Mouse (Mus musculus) midbrain, embryonic 11.5 days (tissue): ENCODE data around the gene Sh2b3. TPM values are rescaled to one million over a fixed set of nuclear protein-coding genes. Genes with fewer than 3 reads are reported as not detected.

ENCODE experiments used
- ATAC-seq: fragments of 200-750 bp; cut with Nextera tagmentation; 2 replicates; pipeline ENCODE4 v1.8.0; 2017; ENCODE audit warnings: moderate TSS enrichment, moderate library complexity; ENCODE audit not compliant: low FRiP score
- DNase-seq: peaks from one replicate; pipeline ENCODE4 v3.0.0; 2015; ENCODE audit warnings: low spot score; ENCODE audit errors: missing footprints
- H3K27ac ChIP-seq: fragments of 300-500 bp; sonication (generic); 2 replicates; pipeline ENCODE4 v1.5.1; 2014; ENCODE audit warnings: low read depth, low read length
- H3K27me3 ChIP-seq: fragments of 300-500 bp; sonication (generic); 2 replicates; pipeline ENCODE4 v1.6.1; 2014; ENCODE audit warnings: mild to moderate bottlenecking, low read length, moderate library complexity, mixed read lengths; ENCODE audit not compliant: control insufficient read depth, insufficient read depth
- H3K36me3 ChIP-seq: fragments of 300-500 bp; sonication (generic); 2 replicates; pipeline ENCODE4 v1.6.1; 2014; ENCODE audit warnings: mild to moderate bottlenecking, low read length, moderate library complexity, mixed read lengths; ENCODE audit not compliant: control insufficient read depth, insufficient read depth
- H3K4me1 ChIP-seq: fragments of 300-500 bp; sonication (generic); 2 replicates; pipeline ENCODE4 v1.6.1; 2014; ENCODE audit warnings: low read length; ENCODE audit not compliant: control insufficient read depth, insufficient read depth
- H3K4me2 ChIP-seq: fragments of 300-500 bp; sonication (generic); 2 replicates; pipeline ENCODE4 v1.6.1; 2014; ENCODE audit warnings: mild to moderate bottlenecking, moderate library complexity
- H3K4me3 ChIP-seq: fragments of 300-500 bp; sonication (generic); 2 replicates; pipeline ENCODE4 v1.5.1; 2014; ENCODE audit warnings: low read depth, low read length
- H3K9ac ChIP-seq: fragments of 300-500 bp; sonication (generic); 2 replicates; pipeline ENCODE4 v1.6.1; 2014; ENCODE audit warnings: low read length
- H3K9me3 ChIP-seq: fragments of 300-500 bp; sonication (generic); 2 replicates; pipeline ENCODE4 v1.6.1; 2016; ENCODE audit warnings: low read length; ENCODE audit not compliant: control insufficient read depth
- WGBS: fragments of 180-500 bp; shearing (Covaris S2); extraction: QIAGEN DNeasy Blood & Tissue Kit; methylation state at CpG from one replicate; pipeline ENCODE4 v1.1.7; 2014; 5-methylcytosine and 5-hydroxymethylcytosine counted together
- polyA plus RNA-seq: library from polyadenylated mRNA; unstranded; fragments of >200 nt; fragmentation: Nextera tagmentation; extraction: Ambion mirVana; gene quantifications from 2 replicates; pipeline ENCODE4 v1.2.1, GENCODE M21; 2014

Gene Sh2b3
- polyA plus RNA-seq, 1 experiment from 2014 or later = 9.4 TPM

DNA sequence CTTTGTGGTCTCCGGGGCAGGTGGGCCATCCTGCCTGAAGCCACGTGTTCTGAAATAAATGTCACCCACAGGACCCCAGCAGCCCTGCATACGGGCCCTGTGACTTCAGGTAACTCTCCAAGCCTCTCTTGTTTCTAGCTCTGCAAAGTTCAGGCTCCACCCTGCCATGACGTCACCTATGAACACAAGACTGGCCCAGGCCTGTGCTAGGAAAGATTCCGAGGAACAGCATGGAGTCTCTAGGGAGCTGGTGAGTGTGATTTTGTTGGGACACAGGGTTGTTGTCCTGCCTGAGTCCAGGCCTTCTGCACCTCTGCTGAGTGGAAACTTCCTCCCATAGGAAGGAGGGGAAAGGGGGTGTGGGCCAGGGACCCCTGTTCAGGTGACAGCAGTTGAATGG lies 30.5 kb upstream of the Sh2b3 start:
- Histone ChIP-seq H3K4me2 (no peak overlapping the region), H3K36me3 (no peaks in the 10 kb centered on the region), H3K27ac (no peak overlapping the region), H3K9ac (no peak overlapping the region), H3K4me3 (no peak overlapping the region), H3K9me3 (no peaks in the 10 kb centered on the region), H3K27me3 (no peaks in the 10 kb centered on the region), H3K4me1 (peaks cover 3% of the 10 kb centered on the region; the same call in 1 of the 2 replicates)
- ATAC-seq (no peak), DNase-seq (no peak)
- WGBS = 76% methylated on average over 5 of the region's 5 CpGs

DNA sequence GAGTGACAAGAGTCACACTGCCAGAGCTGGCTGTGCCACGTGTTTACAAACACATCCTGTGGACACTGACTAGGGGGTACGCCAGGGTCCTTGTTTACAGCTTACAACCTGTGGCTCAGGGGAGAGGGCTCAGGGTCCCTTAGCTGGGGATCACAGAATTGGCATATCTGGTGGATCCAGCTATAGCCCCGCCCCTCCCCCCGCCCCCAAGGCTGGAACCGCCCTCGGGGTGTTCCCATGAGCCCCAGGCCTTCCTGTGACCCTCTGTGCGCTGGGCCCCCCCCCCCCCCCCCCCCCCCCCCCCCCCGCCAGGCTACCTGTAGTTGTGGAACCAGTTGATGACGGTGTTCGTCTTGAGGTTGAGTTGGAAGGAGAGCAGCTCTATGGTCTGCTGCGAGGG lies 26.9 kb upstream of the Sh2b3 start:
- peaks cover 4% of the 10 kb centered on the region; the same call in 1 of the 2 replicates for H3K36me3 ChIP-seq
- no peak overlapping the region for H3K9ac ChIP-seq
- H3K9me3 ChIP-seq = peaks cover 6% of the 10 kb centered on the region
- 7% methylated on average over 8 of the region's 11 CpGs for WGBS
- DNase-seq (no peak), ATAC-seq (no peak)
- no peak overlapping the region for H3K27ac ChIP-seq
- H3K27me3 ChIP-seq = no peaks in the 10 kb centered on the region
- no peak overlapping the region for H3K4me3 ChIP-seq
- peaks cover 3% of the 10 kb centered on the region; the same call in 1 of the 2 replicates for H3K4me1 ChIP-seq
- H3K4me2 ChIP-seq = 0 out of 2 replicates have a peak overlapping the region, but pooled peaks have one; percentile 19

DNA sequence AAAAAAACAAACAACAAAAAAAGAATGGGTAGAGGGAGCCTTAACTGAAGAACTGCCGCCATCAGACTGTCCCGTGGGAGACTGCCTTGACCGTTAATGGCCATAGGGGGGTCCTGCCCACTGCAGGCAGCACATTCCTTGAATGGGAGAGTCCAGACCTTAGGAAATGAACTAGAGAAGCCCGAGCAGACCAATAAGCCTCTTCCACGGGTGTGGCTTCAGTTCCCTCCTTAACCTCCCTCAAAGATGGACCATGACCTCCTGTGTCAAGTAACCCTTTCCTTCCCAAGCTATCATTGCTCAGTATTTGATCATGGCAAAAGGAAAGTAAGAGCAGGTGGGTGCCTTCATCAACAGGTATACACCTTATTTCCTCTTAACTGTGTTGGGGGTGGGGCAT lies 24.5 kb upstream of the Sh2b3 start:
- ATAC-seq (no peak), DNase-seq (no peak)
- peaks cover 3% of the 10 kb centered on the region; the same call in 1 of the 2 replicates for H3K4me1 ChIP-seq
- peaks cover 4% of the 10 kb centered on the region; the same call in 1 of the 2 replicates for H3K36me3 ChIP-seq
- H3K4me2 ChIP-seq = no peak overlapping the region
- no peak overlapping the region for H3K4me3 ChIP-seq
- H3K9me3 ChIP-seq = peaks cover 6% of the 10 kb centered on the region
- H3K9ac ChIP-seq = no peak overlapping the region
- H3K27me3 ChIP-seq = no peaks in the 10 kb centered on the region
- H3K27ac ChIP-seq = no peak overlapping the region
- WGBS = 68% methylated on average over 5 of the region's 5 CpGs

DNA sequence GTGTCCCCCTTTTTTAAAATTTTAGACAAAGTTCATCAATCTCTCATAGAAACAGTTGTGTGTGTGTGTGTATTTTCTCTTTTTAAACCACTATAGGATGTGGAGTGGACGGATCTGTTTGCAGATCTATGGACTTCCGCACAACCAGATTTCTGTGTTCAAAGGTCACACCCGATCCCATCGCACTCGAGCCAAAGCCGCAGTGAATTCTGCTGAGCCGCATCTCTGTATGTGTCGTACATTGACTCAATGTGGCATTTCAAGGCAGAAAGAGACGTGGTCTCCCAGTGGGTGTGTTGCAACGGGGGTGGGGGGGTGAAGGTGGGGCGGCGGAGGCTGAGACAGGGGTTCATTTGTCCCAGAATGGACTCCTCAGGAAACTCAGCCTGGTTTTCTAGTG lies 21.0 kb upstream of the Sh2b3 start:
- H3K4me1 ChIP-seq = peaks cover 3% of the 10 kb centered on the region
- H3K27me3 ChIP-seq = no peaks in the 10 kb centered on the region
- H3K9ac ChIP-seq = no peak overlapping the region
- peaks cover 4% of the 10 kb centered on the region for H3K36me3 ChIP-seq
- no peak overlapping the region for H3K4me3 ChIP-seq
- H3K9me3 ChIP-seq = peaks cover 6% of the 10 kb centered on the region
- DNase-seq = peak; percentile 54
- no peak overlapping the region for H3K4me2 ChIP-seq
- ATAC-seq = no peak
- no peak overlapping the region for H3K27ac ChIP-seq
- 90% methylated on average over 12 of the region's 12 CpGs for WGBS

DNA sequence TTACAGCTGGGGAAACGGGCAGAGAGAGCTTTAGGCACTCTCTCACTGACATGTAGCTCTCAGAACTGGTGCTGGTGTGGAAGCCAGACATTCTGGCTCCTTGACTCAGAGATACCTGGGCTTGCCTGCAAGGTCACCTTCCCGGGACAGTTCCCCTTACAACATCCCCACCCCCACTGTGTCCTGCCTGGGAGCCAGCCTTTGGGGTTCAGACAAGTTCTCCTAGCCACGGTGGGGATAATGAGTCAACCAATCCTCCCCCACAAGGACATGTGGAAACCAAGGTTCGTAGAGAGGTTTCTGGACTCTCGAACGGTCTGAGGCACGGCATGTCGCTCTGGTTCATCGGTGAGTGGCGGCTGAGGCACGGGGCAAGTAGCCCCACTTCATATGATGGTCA lies 19.3 kb upstream of the Sh2b3 start:
- 88% methylated on average over 11 of the region's 11 CpGs for WGBS
- H3K27ac ChIP-seq = no peak overlapping the region
- DNase-seq (no peak), ATAC-seq (no peak)
- peaks cover 11% of the 10 kb centered on the region for H3K36me3 ChIP-seq
- H3K9me3 ChIP-seq = peaks cover 6% of the 10 kb centered on the region
- no peak overlapping the region for H3K4me3 ChIP-seq
- no peak overlapping the region for H3K9ac ChIP-seq
- H3K27me3 ChIP-seq = no peaks in the 10 kb centered on the region
- peaks cover 3% of the 10 kb centered on the region for H3K4me1 ChIP-seq
- H3K4me2 ChIP-seq = no peak overlapping the region

DNA sequence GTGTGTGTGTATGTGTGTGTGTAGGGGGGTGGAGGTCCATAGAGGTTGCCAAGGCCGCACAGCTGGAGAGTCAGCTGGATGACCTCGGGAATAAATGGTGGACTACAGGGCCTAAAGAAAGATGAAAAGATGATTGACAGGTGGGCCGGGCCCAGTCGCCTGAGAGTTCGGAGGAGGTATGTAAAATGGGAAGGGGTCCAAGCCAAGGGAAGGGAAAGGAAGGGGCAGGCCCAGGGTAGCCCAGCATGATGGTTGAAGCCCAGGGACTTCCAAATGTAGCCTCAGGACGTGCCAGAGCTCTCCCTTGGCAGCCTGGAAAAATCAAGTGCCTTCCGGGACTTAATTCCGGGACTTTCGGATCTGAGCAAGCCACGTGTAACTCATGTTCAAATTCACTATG lies 17.3 kb upstream of the Sh2b3 start:
- Histone ChIP-seq H3K9me3 (no peaks in the 10 kb centered on the region), H3K4me2 (no peak overlapping the region), H3K27ac (no peak overlapping the region; the same call in 1 of the 2 replicates), H3K36me3 (peaks cover 8% of the 10 kb centered on the region; the same call in 1 of the 2 replicates), H3K4me1 (peaks cover 15% of the 10 kb centered on the region), H3K27me3 (no peaks in the 10 kb centered on the region), H3K4me3 (no peak overlapping the region), H3K9ac (no peak overlapping the region)
- ATAC-seq (no peak), DNase-seq (no peak)
- 64% methylated on average over 10 of the region's 10 CpGs for WGBS

DNA sequence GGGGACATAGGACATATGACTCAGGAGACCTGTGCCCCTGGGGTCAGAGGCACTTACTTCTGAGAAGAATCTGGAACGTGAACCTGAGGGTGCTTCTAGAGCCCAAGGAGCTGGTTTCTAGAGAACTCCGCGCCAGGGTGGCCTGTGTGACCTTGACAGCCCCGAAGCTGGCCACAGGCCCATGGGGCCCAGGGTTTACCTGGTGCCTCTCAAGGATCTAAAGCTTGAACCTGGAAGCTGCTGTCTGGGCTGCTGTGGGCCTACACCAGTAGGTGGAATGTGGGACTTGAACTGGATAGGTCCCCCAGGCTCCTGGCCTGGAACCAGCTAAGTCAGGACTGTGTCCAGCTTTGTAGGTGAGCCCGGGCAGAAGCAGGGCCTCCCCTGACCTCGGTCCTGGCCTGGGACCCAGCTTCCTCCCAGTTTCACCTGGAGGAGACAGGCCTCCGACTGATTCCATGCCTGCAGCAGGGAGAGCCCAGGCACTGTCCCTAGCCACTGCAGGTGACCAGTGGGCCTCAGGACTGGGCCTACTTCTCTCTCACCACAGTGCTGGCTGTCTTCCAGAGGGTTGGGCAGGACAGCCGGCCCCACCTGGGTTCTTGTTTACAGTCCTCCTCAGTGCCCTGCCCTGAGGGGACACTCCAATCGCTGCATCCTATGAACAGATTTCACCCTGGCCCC lies 16.1 kb upstream of the Sh2b3 start:
- Histone ChIP-seq H3K9me3 (no peaks in the 10 kb centered on the region), H3K4me2 (no peak overlapping the region), H3K9ac (no peak overlapping the region), H3K36me3 (peaks cover 8% of the 10 kb centered on the region; the same call in 1 of the 2 replicates), H3K4me3 (no peak overlapping the region), H3K27me3 (no peaks in the 10 kb centered on the region), H3K27ac (no peak overlapping the region), H3K4me1 (peaks cover 18% of the 10 kb centered on the region)
- ATAC-seq (no peak), DNase-seq (no peak)
- WGBS = 91% methylated on average over 9 of the region's 9 CpGs

DNA sequence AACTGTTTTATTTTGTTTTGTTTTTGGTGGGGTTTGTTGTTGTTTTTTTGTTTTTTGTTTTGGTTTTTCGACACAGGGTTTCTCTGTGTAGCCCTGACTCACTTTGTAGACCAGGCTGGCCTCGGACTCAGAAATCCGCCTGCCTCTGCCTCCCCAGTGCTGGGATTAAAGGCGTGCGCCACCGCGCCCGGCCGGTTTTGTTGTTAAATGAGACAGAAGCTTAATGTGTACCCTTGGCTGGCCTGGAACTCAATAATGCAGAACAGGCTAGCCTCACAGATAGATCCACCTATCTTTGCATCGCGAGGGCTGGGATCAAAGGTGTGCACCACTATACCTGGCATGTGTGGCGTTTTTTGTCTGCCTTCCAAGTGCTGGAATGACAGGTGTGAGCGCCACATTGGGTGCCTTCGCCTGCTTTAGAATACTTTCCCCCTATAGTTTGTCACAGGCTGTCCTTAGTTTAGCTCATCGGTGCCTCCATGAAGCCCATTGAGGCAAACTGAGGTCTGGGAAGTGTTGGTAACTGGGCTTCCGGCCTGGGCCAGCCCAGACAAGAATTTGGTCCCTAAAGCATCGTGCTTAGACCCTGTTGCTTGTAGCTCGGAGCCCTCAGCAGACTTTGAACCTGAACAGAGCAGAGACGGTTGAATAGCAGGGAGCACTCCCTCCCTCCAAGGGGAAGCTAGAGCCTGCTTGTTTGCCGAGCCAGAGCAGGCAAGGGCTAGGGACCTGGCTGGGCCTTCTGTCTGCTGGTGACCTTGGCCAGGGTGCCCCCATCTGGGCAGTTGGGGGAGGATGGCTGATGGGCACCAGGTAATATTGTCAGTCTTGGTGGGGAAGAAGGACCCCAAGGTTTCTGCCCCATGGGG lies 12.3 kb upstream of the Sh2b3 start:
- Histone ChIP-seq H3K4me1 (peaks cover 17% of the 10 kb centered on the region), H3K27me3 (no peaks in the 10 kb centered on the region), H3K36me3 (peaks cover 8% of the 10 kb centered on the region; the same call in 1 of the 2 replicates), H3K9ac (peak overlapping the region; percentile 93), H3K4me2 (peak overlapping the region; percentile 56), H3K4me3 (peak overlapping the region; percentile 84), H3K9me3 (no peaks in the 10 kb centered on the region), H3K27ac (no peak overlapping the region)
- ATAC-seq (no peak), DNase-seq (no peak)
- WGBS = 43% methylated on average over 20 of the region's 20 CpGs

DNA sequence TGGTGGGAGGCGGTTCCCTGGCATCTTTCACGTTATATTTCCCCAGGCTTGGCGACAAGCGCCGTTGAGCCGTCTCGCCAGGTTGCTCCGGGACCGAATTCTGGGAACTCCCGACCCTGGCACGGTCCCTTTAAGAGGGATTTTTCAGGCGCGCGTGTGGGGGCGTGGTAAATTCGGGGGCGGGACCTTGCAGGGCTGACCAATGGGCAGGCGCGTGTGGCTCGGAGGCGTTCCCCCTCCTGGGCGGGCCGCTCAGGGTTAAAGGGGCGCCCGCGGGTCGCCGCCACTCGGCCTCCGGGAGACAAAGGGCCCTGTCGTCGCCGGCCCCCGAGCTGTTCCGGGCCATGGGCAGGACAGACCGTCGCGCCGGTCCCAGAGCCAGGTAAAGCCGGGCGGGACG lies 11.3 kb upstream of the Sh2b3 start, which contains the start of gene Pheta1:
Gene Pheta1, plus strand, starts transcription at position 242 of the 400 bp plus-strand sequence.
- Histone ChIP-seq H3K27me3 (peaks cover 6% of the 10 kb centered on the region), H3K9me3 (no peaks in the 10 kb centered on the region), H3K36me3 (peaks cover 8% of the 10 kb centered on the region; the same call in 1 of the 2 replicates), H3K9ac (peak within 1 kb of the TSS; percentile 93), H3K4me2 (peak within 1 kb of the TSS; percentile 69), H3K27ac (peak within 1 kb of the TSS; percentile 41; the same call in 1 of the 2 replicates), H3K4me3 (peak within 1 kb of the TSS; percentile 84), H3K4me1 (peaks cover 17% of the 10 kb centered on the region)
- peak; percentile 99 for DNase-seq
- peak; percentile 90 for ATAC-seq
- WGBS = under 1% methylated on average over 40 of the region's 42 CpGs
